Mouse (Mus musculus) liver, embryonic 15.5 days (tissue): ENCODE data around the gene Unc13c. TPM values are rescaled to one million over a fixed set of nuclear protein-coding genes. Genes with fewer than 3 reads are reported as not detected.

Source experiments
- ATAC-seq: fragments of 200-750 bp; cut with Nextera tagmentation; 2 replicates; pipeline ENCODE4 v1.8.0; 2017; ENCODE audit warnings: moderate number of reproducible peaks, mild to moderate bottlenecking, moderate library complexity; ENCODE audit not compliant: insufficient read depth
- H3K27ac ChIP-seq: fragments of 300-500 bp; sonication (generic); replicated peaks from 2 replicates; pipeline ENCODE4 v1.5.1; 2015; ENCODE audit warnings: mild to moderate bottlenecking, inconsistent platforms
- H3K27me3 ChIP-seq: fragments of 300-500 bp; sonication (generic); 2 replicates; pipeline ENCODE4 v1.6.1; 2015; ENCODE audit warnings: mild to moderate bottlenecking, inconsistent platforms
- H3K36me3 ChIP-seq: fragments of 300-500 bp; sonication (generic); replicated peaks from 2 replicates; pipeline ENCODE4 v1.6.1; 2015; ENCODE audit warnings: moderate library complexity, mild to moderate bottlenecking, inconsistent platforms
- H3K4me1 ChIP-seq: fragments of 300-500 bp; sonication (generic); replicated peaks from 2 replicates; pipeline ENCODE4 v1.6.1; 2015; ENCODE audit warnings: inconsistent platforms
- H3K4me2 ChIP-seq: fragments of 300-500 bp; sonication (generic); 2 replicates; pipeline ENCODE4 v1.6.1; 2015; ENCODE audit warnings: moderate library complexity, mild to moderate bottlenecking, inconsistent platforms
- H3K4me3 ChIP-seq: fragments of 300-500 bp; sonication (generic); replicated peaks from 2 replicates; pipeline ENCODE4 v1.5.1; 2015; ENCODE audit warnings: mild to moderate bottlenecking, inconsistent platforms
- H3K9ac ChIP-seq: fragments of 300-500 bp; sonication (generic); 2 replicates; pipeline ENCODE4 v1.6.1; 2015; ENCODE audit warnings: moderate library complexity, mild to moderate bottlenecking, inconsistent platforms
- H3K9me3 ChIP-seq: fragments of 300-500 bp; sonication (generic); replicated peaks from 2 replicates; pipeline ENCODE4 v1.6.1; 2016; ENCODE audit warnings: inconsistent platforms
- WGBS: fragments of 180-500 bp; shearing (Covaris S2); methylation state at CpG from one replicate; pipeline ENCODE4 v1.1.7; 2015; ENCODE audit warnings: mixed read lengths; ENCODE audit not compliant: insufficient replicate concordance; 5-methylcytosine and 5-hydroxymethylcytosine counted together
- polyA plus RNA-seq: library from polyadenylated mRNA; unstranded; fragments of >200 nt; fragmentation: Nextera tagmentation; extraction: Ambion mirVana; gene quantifications from 2 replicates; pipeline ENCODE4 v1.2.1, GENCODE M21; 2015

Gene Unc13c
- polyA plus RNA-seq: 0.01 and 0.02 TPM in 2 replicates

- no peaks in the 10 kb centered on the region for H3K36me3 ChIP-seq
- H3K4me3 ChIP-seq: no peak within 1 kb of the TSS
- H3K9ac ChIP-seq: no peak within 1 kb of the TSS
- no peaks in the 10 kb centered on the region for H3K4me1 ChIP-seq
- H3K9me3 ChIP-seq: no peaks in the 10 kb centered on the region
- WGBS: 7% methylated on average over 17 of the region's 17 CpGs
- no peak within 1 kb of the TSS for H3K27ac ChIP-seq
- peaks cover 8% of the 10 kb centered on the region for H3K27me3 ChIP-seq
- no peak for ATAC-seq
- H3K4me2 ChIP-seq: no peak within 1 kb of the TSS
Measured at GRCm38 (mm10) chr9:73968641-73969121, at the start of gene Unc13c. Gene Unc13c, minus strand, starts transcription at chr9:73968966.

DNA sequence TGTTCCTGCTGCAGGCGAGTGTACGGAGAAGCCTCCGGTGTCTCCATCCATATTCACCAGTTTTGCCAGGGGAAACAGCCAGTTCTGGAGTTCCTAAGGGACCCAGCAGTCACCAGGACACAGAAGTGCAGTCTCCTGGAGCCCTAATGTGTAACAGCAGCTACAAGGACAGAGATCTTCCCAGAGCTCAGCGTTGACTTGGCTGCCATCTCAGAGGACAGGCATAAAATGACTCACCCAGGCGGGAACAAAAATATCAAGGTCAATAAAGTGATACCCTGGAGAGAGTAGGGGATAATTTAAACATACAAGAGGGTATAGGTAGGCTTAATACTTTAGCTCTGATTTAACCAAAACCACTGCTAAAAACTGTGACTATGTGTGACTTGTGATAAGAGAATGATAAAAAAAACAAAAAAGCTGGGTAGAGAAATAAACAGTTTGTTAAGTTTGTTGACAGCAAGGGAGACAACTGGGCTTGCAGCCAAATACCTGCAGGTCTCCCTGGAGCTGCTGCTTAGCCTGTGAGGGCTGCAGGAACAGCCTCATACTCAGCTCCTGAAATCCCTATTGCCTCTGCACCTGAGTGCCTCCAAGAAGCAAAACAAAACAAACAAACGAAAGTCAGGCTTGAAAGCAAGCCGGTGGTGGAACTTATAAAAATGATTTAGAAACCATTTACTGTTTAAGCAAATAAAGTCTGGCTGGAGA is 39.4 kb upstream of the Unc13c start:
- Histone ChIP-seq H3K4me2 (no peak overlapping the region), H3K4me1 (no peaks in the 10 kb centered on the region), H3K27ac (no peak overlapping the region), H3K27me3 (no peaks in the 10 kb centered on the region), H3K36me3 (no peaks in the 10 kb centered on the region), H3K9ac (no peak overlapping the region), H3K9me3 (no peaks in the 10 kb centered on the region), H3K4me3 (no peak overlapping the region)
- 62% methylated on average over 7 of the region's 7 CpGs for WGBS
- ATAC-seq: no peak

- Histone ChIP-seq H3K9ac (no peak overlapping the region), H3K36me3 (no peaks in the 10 kb centered on the region), H3K4me1 (no peaks in the 10 kb centered on the region), H3K9me3 (no peaks in the 10 kb centered on the region), H3K27me3 (no peaks in the 10 kb centered on the region), H3K4me2 (no peak overlapping the region), H3K27ac (no peak overlapping the region), H3K4me3 (no peak overlapping the region)
- no peak for ATAC-seq
- 41% methylated on average over 6 of the region's 6 CpGs for WGBS
Measured at GRCm38 (mm10) chr9:74002388-74002990, 33.7 kb upstream of the Unc13c start.

DNA sequence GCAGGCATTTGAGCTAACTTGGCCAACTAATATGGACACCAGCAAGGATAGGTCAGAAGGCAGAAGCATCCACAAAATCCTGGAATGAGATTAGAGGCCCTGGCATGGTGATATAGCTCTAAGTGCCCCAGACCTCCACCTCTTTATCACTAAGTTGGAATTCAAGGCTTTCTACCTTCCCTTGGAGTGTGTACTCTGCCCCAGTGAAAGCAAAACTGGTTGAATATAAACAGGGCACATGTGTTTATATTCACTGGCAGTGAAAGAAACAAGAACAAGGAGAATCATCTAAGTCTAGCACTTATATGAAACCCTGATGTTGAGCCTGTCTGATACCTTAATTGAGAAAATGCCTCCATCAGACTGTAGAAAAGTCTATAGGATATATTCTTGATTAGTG is 19.3 kb upstream of the Unc13c start:
- Histone ChIP-seq H3K9ac (no peak overlapping the region), H3K4me1 (no peaks in the 10 kb centered on the region), H3K27ac (no peak overlapping the region), H3K4me2 (no peak overlapping the region), H3K27me3 (no peaks in the 10 kb centered on the region), H3K9me3 (no peaks in the 10 kb centered on the region), H3K4me3 (no peak overlapping the region), H3K36me3 (no peaks in the 10 kb centered on the region)
- no peak for ATAC-seq

GRCm38 (mm10) chr9:73987236-73987635 is 18.5 kb upstream of the Unc13c start:
- Histone ChIP-seq H3K4me1 (no peaks in the 10 kb centered on the region), H3K27ac (no peak overlapping the region), H3K4me2 (no peak overlapping the region), H3K9me3 (no peaks in the 10 kb centered on the region), H3K9ac (no peak overlapping the region), H3K36me3 (no peaks in the 10 kb centered on the region), H3K27me3 (no peaks in the 10 kb centered on the region), H3K4me3 (no peak overlapping the region)
- WGBS: 51% methylated on average over 2 of the region's 2 CpGs
- no peak for ATAC-seq

- Histone ChIP-seq H3K27ac (no peak overlapping the region), H3K4me3 (no peak overlapping the region), H3K4me1 (no peaks in the 10 kb centered on the region), H3K36me3 (no peaks in the 10 kb centered on the region), H3K4me2 (no peak overlapping the region), H3K27me3 (no peaks in the 10 kb centered on the region), H3K9me3 (no peaks in the 10 kb centered on the region), H3K9ac (no peak overlapping the region)
- 14% methylated on average over 6 of the region's 6 CpGs for WGBS
- ATAC-seq: no peak
Measured at GRCm38 (mm10) chr9:73982597-73983344, 14.0 kb upstream of the Unc13c start.

DNA sequence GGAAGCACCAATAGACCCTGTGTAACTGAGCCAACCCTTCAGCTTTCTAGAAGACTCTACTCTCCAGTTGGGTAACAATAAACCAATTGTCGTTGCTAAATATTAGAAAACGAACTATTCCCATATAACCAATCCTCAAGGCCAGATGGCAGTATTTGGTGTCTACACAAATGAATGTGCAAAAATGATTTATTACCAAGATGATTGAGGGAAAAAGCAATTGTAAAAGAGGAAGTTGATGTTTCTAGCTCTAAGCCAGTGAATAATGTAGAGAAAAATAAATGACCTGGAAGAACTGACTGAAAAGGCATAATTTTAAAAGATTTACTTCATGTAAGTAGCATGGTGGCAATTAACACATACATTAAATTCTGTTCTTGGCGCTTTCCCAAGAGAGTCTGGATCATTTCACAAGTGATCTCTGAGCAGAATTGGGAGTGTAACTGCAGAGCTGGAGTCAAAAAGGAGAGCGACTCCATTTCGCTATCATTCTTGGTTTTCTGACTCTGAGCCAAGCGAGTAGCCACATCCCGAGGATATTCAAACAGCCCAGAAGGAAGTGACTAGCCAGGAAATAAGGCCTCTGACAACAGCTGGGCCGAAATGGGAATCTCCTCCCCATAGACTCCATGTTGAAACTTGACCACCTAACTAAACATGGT is 3.7 kb upstream of the Unc13c start:
- H3K27ac ChIP-seq: no peak overlapping the region
- H3K9ac ChIP-seq: no peak overlapping the region
- H3K4me2 ChIP-seq: no peak overlapping the region
- H3K27me3 ChIP-seq: peaks cover 8% of the 10 kb centered on the region
- no peaks in the 10 kb centered on the region for H3K9me3 ChIP-seq
- no peaks in the 10 kb centered on the region for H3K4me1 ChIP-seq
- no peak for ATAC-seq
- H3K4me3 ChIP-seq: no peak overlapping the region
- WGBS: 40% methylated on average over 8 of the region's 8 CpGs
- H3K36me3 ChIP-seq: no peaks in the 10 kb centered on the region

- no peak overlapping the region for H3K4me3 ChIP-seq
- ATAC-seq: no peak
- no peak overlapping the region for H3K9ac ChIP-seq
- H3K27ac ChIP-seq: no peak overlapping the region
- H3K9me3 ChIP-seq: no peaks in the 10 kb centered on the region
- H3K4me2 ChIP-seq: no peak overlapping the region
- no peaks in the 10 kb centered on the region for H3K4me1 ChIP-seq
- no peaks in the 10 kb centered on the region for H3K36me3 ChIP-seq
- H3K27me3 ChIP-seq: peaks cover 8% of the 10 kb centered on the region
- 66% methylated on average over 9 of the region's 9 CpGs for WGBS
Measured at GRCm38 (mm10) chr9:73970717-73971116, 2.0 kb upstream of the Unc13c start.

- peaks cover 8% of the 10 kb centered on the region for H3K27me3 ChIP-seq
- no peak overlapping the region for H3K27ac ChIP-seq
- H3K4me3 ChIP-seq: no peak overlapping the region
- H3K4me2 ChIP-seq: no peak overlapping the region
- no peak overlapping the region for H3K9ac ChIP-seq
- H3K4me1 ChIP-seq: no peaks in the 10 kb centered on the region
- 57% methylated on average over 9 of the region's 9 CpGs for WGBS
- H3K36me3 ChIP-seq: no peaks in the 10 kb centered on the region
- ATAC-seq: no peak
- no peaks in the 10 kb centered on the region for H3K9me3 ChIP-seq
Measured at GRCm38 (mm10) chr9:73965322-73965915, 3.3 kb downstream of the Unc13c start.

- Histone ChIP-seq H3K4me1 (no peaks in the 10 kb centered on the region), H3K9ac (no peak overlapping the region)
Measured at GRCm38 (mm10) chr9:73962471-73962870, 6.3 kb downstream of the Unc13c start.

DNA sequence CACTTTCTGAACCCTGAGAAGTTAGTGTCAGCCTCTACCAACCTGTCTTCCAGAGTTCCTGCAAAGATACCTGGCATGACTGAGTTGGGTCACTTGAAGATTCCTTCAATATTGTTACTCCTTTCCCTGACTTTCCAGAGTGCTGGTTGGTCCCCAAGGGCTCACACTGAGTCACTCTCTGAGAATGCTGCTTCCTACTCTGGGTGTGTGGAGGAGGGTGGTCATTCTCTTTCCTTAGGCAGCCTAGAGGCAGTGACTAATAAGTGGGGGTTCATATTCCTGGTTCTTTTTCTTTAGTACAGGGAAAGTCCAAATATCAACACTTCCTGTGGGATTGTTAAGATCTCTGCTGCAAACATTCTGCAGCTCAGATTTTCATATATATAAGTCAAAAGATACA is 16.4 kb downstream of the Unc13c start:
- Histone ChIP-seq H3K27ac (no peak overlapping the region), H3K4me3 (no peak overlapping the region), H3K4me2 (no peak overlapping the region), H3K27me3 (no peaks in the 10 kb centered on the region), H3K9me3 (no peaks in the 10 kb centered on the region), H3K4me1 (no peaks in the 10 kb centered on the region), H3K36me3 (no peaks in the 10 kb centered on the region), H3K9ac (no peak overlapping the region)
- ATAC-seq: no peak

More at GRCm38 (mm10) chr9:73962471-73962870, 6.3 kb downstream of the Unc13c start:
- no peak overlapping the region for H3K27ac ChIP-seq
- H3K4me2 ChIP-seq: no peak overlapping the region
- ATAC-seq: no peak
- no peaks in the 10 kb centered on the region for H3K36me3 ChIP-seq
- H3K4me3 ChIP-seq: no peak overlapping the region
- H3K27me3 ChIP-seq: no peaks in the 10 kb centered on the region
- no peaks in the 10 kb centered on the region for H3K9me3 ChIP-seq
- WGBS: 72% methylated on average over 6 of the region's 6 CpGs
